Mouse (Mus musculus) heart, postnatal 10 days (tissue): Measurements from ENCODE around the gene Wwp2. TPM values are rescaled to one million over a fixed set of nuclear protein-coding genes. Genes with fewer than 3 reads are reported as not detected.
A peak's percentile ranks its signal among the peaks of the same experiment; 100 is the strongest.

ENCODE experiments used
- DNase-seq, 2 experiments: peaks; one replicate each; pipeline ENCODE4 v3.0.0; 2021
- intact Hi-C: fragments of 180-260 bp; cut with DNase I; formaldehyde crosslinking; loops from one replicate; pipeline ENCODE4 v1.15.1; 2025
- total RNA-seq, 2 experiments: library from RNA; stranded (reverse); gene quantifications; 2 replicates each; pipeline ENCODE4 v1.2.3; 2021

The Wwp2 gene
- total RNA-seq, 2 experiments from 2014 or later, result 27.2 to 30.1 TPM

DNA sequence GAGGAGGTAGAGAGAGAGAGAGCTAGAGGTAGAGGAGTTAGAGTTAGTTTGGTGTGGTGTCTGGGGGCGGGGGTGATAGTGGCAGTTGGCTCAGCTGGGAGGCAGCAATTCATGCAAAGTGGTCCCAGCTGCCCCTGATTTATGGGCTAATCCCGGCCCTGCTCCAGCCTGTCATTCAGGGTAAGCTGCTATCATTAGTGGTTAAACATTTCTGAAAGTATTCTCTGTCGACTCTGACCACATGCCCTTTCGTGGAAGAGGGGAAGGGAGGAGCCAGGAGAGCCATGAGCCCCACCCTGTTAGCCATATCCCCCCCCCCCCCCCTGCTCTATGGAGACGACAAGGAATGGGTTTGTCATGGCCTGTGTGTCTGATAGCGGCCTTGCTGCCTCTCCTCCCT lies 67.2 kb downstream of the Wwp2 start:
- no peak for DNase-seq
- intact Hi-C loops, result no loop called here

DNA sequence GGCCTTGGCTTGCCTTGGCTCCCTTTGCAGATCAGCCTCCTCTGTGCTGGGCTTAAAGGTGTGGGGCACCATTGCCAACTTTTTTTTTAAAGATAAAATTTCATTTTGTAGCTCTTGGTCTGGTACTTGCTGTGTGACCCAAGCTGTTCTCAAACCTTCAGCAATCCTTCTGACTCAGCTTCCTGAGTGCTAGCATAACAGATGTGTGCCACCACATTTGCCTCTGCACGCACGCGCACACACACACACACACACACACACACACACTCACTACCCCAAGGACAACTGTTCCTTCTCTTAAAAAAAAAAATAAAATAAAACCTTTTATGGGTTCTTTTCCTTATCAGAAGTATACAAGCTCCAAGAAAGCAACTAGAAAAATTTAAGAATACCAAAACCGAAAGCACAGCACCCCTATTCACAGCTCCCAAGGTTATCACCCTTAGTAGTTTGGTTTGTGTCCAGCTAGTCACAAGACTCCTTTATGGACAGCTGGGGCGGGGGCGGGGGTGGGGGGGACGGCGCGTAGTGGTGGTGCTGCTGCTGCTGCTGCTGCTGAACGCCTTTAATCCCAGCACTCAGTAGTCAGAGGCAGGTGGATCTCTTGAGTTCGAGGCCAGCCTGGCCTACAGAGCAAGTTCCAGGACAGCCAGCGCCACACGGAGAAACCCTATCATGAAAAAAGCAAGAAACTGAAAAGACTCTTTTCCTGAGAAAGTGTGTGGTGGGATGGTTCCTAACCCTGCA lies 68.2 kb downstream of the Wwp2 start:
- intact Hi-C loops, result no loop called here
- no peak for DNase-seq

DNA sequence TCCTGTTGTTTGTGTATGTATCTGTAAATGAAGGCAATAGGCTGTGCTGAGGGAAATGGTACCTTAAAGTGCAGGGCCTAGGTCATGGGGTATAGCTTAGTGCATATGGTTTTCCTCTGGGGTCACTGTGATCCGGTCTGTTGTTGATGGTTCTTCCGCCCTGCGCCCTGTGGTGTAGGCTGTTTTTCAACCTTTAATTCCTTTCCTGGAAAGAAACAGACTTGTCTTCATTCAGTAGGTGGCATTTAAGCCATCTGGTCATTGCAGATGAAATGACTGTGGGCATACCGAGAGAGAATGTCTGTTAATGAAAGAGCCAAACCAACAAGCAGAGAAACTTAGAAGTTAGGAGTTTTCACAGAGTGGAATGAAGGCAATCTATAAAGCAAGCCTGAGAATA lies 69.1 kb downstream of the Wwp2 start:
- intact Hi-C loops, result no loop called here
- no peak for DNase-seq

DNA sequence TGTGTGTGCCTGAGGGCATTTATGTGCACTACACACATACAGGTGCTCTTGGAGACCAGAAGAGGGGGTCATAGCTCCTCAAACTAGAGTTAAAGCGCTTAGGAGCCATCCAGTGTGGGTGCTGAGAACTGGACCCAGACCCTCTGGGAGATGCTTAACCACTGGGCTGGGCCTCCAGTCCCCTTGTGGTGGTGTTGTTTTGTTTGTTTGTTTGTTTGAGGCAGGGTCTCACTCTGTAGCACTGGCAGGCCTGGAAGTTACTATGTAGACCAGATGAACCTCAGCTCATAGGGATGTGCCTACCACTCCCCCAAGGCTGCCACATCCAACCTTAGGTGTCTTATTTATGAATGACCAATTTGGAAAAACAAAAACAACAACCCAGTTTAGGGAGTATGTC lies 70.9 kb downstream of the Wwp2 start:
- DNase-seq, result no peak
- intact Hi-C loops, result no loop called here

DNA sequence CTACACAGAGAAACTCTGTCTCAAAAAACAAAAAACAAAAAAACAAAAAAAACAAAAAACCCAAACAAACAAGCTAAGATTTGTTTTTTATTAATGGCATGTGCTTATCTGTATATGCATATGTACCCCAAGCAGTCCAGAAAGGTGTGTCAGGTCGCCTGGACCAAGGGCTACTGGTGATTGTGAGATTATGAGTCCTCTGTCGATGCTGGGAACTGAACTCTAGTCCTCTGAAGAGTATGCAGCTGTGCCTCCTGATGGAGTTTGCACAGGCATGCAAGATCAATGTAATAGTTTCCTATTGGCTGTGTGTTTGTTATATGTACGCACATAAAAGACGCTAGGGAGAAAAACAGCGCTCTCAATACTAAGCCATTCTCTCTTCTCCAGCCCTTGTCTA lies 74.0 kb downstream of the Wwp2 start:
- no peak for DNase-seq
- intact Hi-C loops, result no loop called here

DNA sequence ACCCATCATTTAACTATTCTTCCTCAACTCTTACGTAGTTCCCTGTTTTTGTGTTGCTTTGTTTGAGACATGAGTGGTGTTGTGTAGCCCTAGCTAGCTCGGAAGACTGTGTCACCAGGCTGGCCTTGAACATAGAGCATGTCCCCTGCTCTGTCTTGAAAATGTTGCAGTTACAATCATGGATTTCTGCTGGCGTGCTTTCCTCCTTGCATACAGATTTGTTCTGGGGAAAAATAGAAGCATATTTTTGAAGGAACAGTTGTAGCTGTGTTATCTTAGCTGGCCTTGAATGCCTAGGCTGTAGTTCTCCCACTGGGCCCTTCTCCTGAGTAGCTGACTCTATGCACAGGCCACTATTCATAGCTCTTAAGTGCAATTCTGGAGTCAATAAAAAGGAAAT lies 74.6 kb downstream of the Wwp2 start:
- intact Hi-C loops, result no loop called here

DNA sequence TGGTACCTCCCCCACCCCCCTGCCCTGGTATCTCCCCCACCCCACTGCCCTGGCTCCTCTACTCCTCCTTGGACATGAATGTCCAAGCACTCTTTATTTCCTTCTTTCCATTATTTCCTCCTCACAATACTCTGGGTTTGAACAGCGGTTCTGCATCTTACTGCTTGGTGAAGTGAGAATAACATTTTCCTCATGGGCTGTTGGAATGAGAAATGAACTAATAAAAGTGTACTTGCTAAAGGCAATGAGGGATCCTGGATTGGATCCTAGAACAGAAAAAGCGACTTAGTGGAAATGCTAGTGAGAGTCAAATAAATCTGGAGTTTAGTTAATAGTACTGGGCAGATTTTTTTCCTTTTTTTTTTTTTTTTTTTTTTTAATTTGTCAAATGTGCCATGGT lies 77.1 kb downstream of the Wwp2 start:
- DNase-seq, result no peak
- intact Hi-C loops, result no loop called here

More for the DNA sequence above, 74.6 kb downstream of the Wwp2 start:
- DNase-seq, result no peak

DNA sequence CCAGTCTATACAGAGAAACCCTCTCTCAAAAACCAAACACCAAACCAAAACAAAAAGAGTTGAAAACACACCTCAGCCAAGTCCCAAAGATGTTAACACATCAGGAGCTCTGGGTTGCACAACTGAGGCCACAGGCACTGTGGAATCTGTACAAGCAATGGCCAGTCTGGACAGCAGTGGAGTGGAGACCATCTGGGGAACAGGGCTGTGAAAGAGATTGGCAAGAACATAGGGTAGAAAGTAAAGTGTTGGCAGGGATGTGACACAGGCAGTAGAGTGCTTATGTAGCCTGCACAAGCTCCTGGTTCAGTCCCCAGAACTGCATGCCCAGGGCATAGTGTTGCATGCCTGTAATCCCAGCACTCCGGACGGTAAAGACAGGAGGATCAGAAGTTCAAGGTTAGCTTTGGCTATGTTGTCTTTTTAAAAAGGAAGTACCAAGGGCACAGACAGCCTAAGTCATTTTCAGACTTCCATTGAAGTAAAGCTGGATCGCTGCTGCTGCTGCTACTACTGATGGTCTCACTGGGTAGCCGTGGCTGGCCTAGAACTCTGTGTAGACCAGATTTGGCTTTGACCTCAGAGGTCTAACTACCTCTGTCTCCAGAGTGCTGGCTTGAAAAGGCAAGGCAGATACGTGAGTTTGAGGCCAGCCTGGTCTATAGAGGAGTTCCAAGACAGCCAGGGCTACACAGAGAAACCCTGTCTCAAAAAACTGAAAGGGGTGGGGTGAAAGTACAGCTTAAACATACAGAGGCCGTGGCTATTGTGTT lies 79.0 kb downstream of the Wwp2 start:
- intact Hi-C loops, result no loop called here

DNA sequence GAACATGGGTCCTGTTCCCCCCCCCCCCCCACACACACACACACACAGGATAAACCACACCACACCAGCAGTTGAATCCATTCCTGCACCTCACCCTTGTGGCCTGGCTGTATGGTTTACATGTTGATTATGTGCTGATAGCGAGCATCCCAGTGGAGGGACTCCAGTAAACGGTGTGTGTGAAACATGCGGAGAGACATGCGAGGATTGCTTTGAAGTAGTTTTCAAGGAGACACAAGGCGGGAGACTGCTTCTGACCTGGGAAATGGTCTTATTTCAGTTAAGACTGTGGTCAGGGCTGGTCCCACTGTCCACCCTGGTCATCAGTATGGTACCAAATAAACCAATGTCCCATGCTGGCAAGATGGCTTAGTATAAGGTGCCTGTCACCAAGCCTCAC lies 82.6 kb downstream of the Wwp2 start:
- DNase-seq, result no peak
- intact Hi-C loops, result no loop called here

More for the DNA sequence above, 79.0 kb downstream of the Wwp2 start:
- DNase-seq, result no peak

DNA sequence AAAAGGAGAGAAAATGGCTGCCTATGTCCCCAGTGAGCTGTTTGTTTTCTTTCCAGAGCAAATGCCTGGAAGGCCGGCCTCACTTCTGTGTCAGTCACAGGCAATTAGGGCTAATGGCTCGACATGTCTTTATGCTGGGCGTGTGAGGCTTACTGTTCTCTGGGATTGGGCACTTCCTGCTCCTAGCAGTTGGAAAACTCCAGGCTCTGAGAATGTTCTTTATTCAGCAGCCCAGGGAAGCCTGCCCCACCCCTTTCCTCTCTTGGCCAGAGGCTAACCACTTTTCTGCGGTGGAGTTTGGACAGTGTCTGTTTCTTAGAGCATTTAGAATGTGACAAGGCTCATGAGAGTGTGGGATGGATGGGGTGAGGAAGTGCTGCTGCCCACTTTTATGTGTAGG lies 83.7 kb downstream of the Wwp2 start:
- DNase-seq, result peak; percentile 43 to 60
- intact Hi-C loops, result no loop called here

DNA sequence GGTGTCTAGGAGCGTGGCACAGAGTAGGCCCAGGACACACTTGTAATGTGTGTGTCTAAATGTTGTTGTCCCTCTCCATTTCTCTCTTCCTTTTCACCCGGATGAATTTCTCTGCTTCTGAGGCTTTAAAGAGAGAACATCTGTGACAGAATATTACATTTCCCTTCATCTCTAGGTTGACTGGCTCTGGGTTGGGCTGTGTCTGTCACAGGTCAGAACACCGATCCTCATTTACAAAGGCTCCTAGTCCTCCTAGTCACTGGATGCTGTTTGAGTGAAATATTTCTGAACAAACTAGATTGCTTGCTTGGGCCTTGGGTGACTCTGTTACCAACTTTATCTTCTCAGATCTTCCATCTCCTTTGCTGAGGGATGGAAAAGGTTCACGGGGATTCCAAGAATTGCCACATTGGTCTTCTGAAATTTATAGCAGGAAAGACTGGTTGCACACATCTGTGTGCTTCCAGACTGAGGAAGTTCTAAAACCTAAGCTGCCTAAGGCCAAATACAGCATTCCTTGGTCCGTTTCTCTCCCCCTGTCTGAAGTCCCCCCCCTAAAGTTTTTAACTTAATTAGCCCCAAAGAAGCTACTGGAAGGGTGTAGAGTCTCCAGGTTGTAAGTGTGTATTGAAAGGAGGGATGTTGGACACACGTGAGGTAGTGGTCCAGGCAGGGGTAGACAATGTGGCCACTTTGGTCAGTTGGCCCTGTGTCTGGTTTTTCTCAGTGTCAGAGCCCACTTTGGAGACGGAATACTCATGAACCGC lies 85.8 kb downstream of the Wwp2 start:
- no peak for DNase-seq
- intact Hi-C loops, result no loop called here

DNA sequence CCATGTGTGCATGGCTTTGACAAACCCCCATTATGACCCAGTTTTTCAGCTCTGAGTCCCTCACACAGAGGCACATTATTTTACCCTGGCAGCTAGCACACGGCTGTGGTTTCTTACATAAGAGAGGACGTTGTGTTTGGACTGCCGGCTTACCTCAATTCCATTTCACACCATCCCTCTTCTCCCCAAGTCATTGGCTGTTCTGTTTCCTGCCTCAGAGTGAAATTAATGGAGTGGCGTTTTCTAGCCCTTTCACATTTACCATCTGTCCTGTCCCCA lies 86.3 kb downstream of the Wwp2 start:
- intact Hi-C loops, result no loop called here
- no peak for DNase-seq

DNA sequence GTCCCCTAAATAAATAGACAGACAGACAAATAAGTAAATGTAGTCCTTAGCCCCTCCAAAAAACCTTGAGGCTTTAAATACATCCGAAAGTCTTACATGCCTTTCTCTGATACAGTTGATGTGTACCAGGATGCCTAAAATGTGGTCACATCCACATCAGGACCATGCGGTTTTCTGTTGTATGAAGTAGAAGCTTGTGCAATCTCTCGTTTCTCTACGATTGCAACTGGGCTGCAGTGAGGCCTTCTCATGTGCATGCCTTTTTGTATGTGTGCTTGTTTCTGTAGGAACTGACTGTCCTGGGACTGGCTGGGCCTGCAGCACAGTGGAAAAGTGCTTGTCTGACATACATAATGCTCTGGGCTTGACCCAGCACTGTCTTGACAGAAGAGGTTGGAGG lies 88.4 kb downstream of the Wwp2 start:
- intact Hi-C loops, result no loop called here
- DNase-seq, result no peak

DNA sequence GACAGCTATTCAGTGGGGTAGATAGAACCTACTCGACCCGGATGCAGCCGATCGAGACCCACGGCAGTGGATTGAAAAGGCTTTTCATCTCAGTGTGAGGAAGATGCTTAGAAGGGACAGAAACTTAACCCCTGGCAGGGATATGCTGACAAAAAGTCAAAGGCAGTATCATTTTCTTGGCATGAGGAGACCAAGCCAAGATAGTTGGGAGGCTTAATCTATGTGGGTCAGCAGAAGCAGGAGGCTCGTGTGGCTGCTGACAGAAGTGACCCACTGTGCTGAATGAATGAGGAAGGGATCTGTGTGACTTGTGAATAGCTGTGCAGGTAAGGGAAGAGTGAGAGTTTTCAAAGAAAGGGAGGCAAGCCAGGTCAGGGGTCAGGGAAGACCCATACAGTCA lies 92.6 kb downstream of the Wwp2 start:
- no peak for DNase-seq
- intact Hi-C loops, result no loop called here

DNA sequence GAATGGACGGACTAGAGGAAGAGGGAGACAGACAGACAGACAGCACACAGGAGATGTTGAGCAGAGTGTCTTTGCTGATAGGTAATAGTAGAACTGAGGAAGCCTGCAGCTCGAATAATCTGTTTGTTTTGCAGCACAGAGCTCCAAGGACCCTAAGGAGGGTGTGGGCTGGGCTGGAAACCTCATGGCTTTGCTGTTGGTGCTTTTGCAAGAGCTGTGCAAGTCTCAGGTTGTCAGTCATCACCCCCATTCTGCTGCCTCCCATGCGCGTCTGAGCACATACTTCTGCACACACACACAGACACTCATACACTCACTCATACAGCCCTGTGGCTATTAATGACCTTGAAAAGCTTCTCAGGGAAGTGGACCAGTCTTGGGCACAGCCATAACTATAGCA lies 101.3 kb downstream of the Wwp2 start:
- no peak for DNase-seq
- intact Hi-C loops, result no loop called here

DNA sequence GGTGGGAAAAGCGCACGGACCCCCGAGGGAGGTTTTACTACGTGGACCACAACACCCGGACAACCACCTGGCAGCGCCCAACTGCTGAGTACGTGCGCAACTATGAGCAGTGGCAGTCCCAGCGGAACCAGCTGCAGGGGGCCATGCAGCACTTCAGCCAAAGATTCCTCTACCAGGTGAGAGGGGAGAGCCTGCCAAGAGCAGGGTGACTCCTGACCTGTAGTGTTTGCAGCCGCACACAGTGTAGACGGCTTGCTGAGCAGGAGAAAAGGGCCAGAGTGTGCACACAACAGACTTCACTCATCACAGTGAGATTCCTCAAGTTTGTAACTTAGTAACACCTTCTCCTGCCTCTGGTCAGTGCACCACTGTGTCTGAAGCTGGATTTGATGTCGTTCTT lies 104.5 kb downstream of the Wwp2 start:
- no peak for DNase-seq
- intact Hi-C loops, result loop anchor here (5.0 kb wide), 1 partner anchor 48 kb away; no protein-coding TSS in a partner anchor

DNA sequence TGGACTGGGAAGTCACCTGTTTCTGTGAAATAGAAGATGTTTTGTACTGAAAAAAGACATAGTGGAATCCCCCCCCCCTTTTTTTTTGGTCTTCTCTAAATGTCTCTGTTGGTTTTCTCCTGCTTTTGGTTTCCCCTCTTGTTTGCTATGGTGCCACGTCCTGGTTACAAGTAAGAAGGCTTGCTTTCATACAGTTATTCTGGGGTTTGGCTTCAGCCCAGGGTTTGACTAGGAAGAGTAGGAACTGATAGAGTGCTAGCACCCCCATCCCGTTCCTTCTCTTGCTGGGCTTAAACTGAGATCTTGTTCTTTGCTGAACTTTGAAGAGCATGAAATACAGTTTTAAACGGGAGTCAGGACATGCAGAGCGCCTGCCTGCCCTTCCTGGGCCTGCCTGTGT lies 105.2 kb downstream of the Wwp2 start:
- intact Hi-C loops, result loop anchor here (5.0 kb wide), 1 partner anchor 49 kb away; no protein-coding TSS in a partner anchor

DNA sequence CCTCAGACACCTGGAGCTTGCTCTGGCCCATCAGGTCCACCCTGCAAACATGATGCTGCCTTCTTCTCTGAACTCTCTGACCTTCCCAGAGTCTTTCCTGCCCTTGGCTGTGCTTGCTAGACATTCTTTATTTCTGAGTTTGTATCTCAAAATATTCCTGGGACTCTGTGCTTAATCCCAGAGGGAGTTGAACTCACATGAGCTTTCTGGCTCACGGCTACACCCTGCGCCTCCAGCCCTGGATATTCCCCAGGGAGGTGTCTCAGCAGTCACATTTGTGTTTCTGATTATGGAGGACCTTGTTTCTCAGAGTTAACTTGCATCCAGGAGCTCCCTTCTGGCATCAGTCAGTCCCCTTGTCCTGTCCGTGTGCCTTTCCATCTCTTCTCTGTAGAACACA lies 106.0 kb downstream of the Wwp2 start:
- peak; percentile 24 to 32 for DNase-seq
- intact Hi-C loops, result loop anchor here (5.0 kb wide), 1 partner anchor 50 kb away; no protein-coding TSS in a partner anchor

More for the DNA sequence above, 105.2 kb downstream of the Wwp2 start:
- DNase-seq, result peak in 1 of 2 experiments; percentile 36

DNA sequence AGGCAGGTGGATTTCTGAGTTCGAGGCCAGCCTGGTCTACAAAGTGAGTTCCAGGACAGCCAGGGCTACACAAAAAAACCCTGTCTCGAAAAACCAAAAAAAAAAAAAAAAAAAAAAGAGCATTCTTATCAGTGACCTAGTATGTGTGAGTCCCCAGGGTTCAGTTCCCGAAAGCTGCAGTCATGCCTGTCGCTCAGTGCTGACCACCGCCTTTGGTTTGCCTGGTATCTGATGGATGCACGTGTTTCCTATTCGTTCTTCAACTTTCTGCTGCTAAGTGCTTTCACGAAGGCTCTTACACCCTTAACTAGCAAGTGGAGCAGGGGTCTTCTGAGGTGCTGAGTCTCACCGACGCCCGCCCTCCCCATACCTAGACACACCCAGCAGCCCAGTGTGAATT lies 107.5 kb downstream of the Wwp2 start:
- intact Hi-C loops, result loop anchor here (5.0 kb wide), 1 partner anchor 51 kb away; no protein-coding TSS in a partner anchor
- DNase-seq, result no peak

DNA sequence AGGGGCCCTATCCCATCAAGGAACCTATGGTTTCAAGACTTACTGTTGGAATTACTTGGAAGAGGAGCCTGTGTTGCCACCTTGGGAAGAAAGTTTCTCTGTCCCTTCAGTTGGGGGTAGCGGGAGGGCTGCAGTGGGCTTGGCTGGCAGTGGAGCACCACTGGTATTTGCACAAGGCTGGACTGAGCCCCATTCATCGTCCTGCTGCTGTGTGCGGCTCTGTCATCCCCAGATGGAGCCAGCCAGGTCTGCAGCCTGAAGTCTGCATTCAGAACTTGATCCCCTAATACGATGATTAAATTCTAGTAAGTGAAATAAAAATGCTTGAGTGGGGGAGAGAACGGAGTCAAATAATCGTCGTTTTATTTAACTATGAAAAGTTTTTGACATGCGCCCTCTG lies 108.0 kb downstream of the Wwp2 start:
- DNase-seq, result no peak
- intact Hi-C loops, result loop anchor here (5.0 kb wide), 1 partner anchor 52 kb away; no protein-coding TSS in a partner anchor

DNA sequence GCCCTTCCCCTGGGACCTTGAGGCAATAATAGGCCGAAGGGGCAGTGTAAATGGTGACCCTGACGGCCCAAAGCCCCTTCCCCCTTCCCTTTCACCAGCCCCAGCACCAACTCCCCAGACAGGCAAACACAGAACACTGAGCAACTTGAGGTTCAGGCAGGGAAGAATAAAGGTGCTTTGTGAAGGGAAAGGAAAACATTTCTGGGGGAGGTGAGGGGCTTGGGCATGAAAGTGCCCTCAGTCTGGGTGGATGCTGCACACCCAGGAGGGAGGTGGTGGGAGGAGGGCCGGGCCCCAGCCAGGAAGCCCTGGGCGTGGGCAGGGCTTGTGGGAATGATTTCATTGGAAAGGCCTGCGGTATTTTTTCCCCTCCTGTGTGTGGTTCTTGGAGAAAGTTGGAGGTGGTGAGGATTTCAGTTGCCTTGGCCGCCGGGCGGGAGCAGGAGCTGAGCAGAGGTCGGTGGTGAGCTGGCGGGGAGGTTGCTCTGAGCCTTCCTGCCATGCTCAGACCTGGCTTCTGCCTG lies 108.5 kb downstream of the Wwp2 start:
- intact Hi-C loops, result loop anchor here (5.0 kb wide), 1 partner anchor 52 kb away; no protein-coding TSS in a partner anchor
- peak; percentile 39 to 49 for DNase-seq
